Mouse (Mus musculus) right cerebral cortex, postnatal 25 days (tissue): ENCODE results near the gene Gm10974.
A peak's percentile ranks its signal among the peaks of the same experiment; 100 is the strongest.

Experiments used
- DNase-seq: peaks from one replicate; pipeline ENCODE4 v3.0.0; 2022

Gene Gm10974

DNA sequence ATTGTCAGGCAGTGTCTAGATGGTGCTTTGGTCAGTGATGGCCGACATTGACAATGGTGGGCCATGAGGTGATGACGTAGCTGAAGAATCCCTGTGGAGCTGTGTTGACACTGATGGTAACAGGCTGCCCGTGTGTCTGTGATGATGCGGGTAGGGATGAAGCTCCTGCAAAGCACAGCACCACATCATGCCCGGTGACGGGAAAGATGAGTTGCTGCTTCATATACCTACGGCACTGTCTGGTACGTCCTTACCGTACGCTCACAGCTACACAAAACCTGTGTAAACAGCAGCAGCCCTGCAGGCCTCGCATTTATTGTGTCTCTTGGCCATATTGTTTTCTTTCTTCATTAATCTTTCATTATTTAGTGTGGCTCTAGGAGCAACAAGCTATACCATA lies 1.2 kb upstream of the Gm10974 start:
- no peak for DNase-seq

DNA sequence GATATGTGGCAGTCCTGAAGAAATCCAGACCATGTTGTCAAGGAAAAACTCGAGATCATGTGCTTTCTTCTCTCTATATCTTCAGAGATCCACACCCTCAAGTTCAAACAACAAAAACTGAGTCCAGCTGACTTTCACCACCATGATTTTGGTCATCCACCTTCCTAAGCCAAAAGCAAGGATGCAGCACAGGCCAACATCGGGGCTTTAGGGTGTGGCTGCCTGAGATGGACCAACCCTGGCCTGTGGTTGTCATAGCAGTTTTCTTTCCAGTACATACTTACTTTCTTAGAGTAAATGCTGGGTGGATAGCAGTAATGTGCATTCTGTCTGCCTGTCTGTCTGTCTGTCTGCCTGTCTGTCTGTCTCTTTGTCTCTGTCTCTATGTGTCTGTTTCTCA lies 294 bp upstream of the Gm10974 start:
- DNase-seq, result no peak

DNA sequence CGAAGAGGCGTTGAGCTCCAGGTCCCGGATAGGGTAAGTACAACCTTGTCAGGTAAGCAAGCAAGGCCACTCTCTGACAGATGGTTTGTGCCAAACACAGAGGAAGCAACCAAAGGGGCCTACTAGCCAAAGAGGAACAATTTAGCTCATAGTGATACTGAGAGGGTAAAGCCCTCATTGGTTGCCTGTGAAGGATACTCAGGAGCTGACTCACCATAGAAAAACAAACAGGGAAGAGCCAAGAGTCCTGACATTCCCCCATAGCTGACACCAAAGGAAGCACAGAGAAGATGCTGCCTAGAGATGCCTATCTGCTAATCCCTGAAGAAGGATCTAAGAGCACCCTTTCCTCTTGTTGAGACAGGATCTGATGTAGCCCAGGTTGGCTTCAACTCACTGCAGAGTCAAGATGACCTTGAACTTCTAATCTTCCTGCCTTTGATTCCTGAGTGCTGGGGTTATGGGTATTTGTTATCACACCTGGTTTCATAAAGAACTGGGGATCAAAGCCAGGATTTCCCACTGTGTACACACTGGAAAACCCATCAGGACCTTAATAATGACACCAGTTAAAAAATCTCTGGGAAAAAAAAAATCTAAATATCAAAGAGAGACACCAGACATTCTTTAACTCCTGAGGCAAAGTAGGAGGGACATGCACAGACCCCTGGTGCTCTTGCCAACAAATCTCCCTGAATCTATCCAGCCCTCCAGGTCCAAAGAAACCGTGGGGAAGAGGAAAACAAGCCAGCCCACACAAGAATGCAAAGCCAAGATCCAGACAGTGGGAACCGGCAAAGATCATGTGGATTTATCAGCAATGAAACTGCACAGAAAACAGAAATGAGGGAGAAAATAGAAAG lies 3.6 kb downstream of the Gm10974 start:
- no peak for DNase-seq

GRCm38 (mm10) chr7:66369934-66370445 lies 4.3 kb downstream of the Gm10974 start:
- no peak for DNase-seq

GRCm38 (mm10) chr7:66370970-66371369 lies 5.3 kb downstream of the Gm10974 start:
- no peak for DNase-seq

GRCm38 (mm10) chr7:66373391-66373790 lies 7.7 kb downstream of the Gm10974 start:
- DNase-seq, result no peak

DNA sequence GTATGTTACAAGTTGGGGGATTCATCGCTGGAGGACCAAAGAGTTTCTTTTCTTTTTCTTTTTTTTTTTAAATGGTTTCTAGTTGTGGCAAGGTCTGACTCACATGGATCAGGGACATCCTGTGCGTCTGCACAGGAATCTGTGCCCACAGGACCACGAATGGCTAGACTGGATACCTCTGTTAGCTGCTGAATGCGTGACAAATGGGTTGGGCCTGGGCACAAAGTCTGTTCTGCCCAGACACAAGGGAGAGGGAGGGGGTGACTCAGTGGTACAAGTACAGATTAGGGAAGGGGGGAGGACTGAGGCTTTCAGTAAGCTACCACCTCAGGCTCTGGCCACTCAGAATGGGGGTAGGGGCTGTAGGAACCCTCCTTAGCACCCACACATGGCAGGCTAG lies 10.0 kb downstream of the Gm10974 start:
- DNase-seq, result no peak

DNA sequence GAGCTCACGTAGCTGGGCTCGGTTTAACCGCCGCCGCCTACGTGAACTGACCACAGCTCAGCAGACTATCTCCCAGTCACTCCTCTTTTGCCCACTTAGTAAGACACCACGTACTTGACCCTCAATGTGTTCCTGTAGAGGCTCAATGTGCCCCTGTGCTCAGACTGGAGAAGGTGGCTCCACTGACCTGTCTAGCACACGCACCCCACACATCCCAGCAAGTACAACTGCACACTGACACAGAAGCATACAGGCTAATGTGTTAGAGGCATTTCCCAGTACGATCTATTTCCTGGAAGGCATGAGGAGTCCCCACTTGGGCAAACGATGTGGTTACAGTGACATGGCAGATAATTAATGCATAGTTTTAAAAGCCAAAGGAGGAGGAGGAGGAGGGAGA lies 10.9 kb downstream of the Gm10974 start:
- DNase-seq, result no peak

- no peak for DNase-seq
These were observed 18.5 kb downstream of the Gm10974 start for GRCm38 (mm10) chr7:66384213-66384612.

DNA sequence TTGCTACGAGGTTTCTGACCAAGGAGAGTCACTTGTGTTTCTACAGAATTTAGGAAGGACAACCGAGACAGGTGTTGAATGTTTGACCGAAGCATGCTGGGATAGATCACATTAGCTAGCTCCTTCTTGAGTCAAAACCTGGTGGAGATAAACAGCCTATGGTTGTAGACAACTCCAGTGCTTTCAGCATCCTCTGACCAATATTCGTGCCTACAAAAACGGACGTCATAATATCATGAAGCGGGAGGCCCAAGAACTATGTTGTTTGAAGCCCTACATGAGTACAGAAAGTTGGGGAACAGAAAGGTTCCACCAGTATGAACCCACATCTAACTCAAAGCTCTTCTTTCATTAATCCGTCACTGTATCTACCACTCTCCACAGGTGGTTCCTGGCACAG lies 19.2 kb downstream of the Gm10974 start:
- no peak for DNase-seq

- no peak for DNase-seq
These were observed 20.1 kb downstream of the Gm10974 start for GRCm38 (mm10) chr7:66385826-66386225.

GRCm38 (mm10) chr7:66386411-66386810 lies 20.7 kb downstream of the Gm10974 start:
- no peak for DNase-seq

- DNase-seq, result no peak
These were observed 21.7 kb downstream of the Gm10974 start for GRCm38 (mm10) chr7:66387419-66387812.

DNA sequence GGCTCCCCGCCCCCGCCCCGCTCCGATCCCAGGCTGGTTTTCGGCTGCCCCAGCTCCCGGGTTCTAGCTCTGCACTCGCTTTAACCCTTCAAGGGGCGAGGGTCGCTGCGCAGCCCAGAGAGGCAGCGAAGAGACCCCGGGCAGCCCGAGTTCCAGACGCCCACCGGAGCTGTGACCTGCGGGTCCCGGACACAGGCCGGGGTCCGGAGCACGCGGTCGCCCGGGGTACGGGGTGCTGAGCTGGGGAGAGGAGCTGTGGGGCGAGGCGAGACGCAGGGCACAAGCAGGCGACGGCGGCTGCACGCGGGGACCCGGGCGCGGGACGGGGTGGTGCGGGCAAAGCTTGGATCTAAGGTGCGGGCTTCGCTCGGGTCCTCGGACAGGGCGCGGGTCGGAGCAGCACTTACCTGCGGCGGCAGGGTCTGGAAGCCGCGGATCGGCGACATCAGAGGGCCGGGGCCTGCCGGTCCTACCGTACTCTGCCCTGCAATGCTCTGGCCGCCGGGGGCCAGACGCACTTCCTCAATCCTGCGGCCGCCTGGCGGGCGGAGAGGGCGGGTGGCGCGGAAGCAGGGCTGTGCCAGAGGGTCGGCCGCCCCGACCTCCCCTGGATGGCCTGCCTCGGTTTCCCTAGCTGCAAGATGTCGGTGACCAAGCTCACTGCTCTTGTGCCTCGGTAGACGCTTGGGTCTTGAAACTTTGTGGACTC lies 22.3 kb downstream of the Gm10974 start, which contains the start of gene Lrrk1:
Gene Lrrk1, minus strand, starts transcription at position 538 of the 709 bp plus-strand sequence.
- DNase-seq, result no peak

GRCm38 (mm10) chr7:66388621-66389532 lies 23.2 kb downstream of the Gm10974 start:
- peak; percentile 33 for DNase-seq

- no peak for DNase-seq
These were observed 31.6 kb downstream of the Gm10974 start for GRCm38 (mm10) chr7:66397288-66397687.

- DNase-seq, result no peak
These were observed 35.9 kb downstream of the Gm10974 start for GRCm38 (mm10) chr7:66401605-66402004.

DNA sequence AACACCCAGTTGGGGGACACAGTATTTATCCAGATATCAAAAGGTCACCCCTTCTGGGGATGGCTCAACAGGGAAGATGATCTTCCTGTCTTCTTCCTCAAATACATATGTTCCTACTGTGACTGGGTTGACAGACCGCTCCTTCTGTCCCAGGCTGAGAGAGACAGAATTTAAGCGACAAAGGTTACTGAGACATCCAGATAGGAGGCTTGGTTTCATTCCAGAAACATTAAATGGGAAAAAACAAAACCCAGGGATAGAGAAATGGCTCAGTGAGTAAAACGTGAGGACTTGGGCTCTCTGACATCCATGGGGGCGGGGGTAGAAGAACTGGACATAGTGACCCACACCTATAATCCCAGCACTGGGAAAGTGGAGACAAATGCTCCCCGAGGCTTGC lies 37.2 kb downstream of the Gm10974 start:
- no peak for DNase-seq

DNA sequence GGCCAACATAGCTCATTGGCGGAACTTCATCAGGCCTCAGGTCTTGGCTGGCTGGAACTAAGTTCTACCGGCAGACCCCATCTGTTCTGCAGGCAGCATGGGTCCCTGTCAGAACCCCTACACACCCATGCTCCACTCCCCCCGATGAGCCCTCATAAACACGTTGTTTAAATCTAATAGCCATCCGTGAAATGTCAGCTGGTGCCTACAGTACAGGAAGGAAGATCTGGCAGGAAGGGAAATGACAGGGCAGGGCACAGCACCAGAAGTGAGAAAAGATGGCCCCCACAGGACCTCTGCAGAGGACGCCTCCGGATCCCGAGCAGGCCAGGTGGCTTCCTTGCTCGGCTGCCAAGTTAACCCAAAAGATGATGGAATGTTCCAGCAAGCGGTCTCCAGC lies 38.4 kb downstream of the Gm10974 start:
- DNase-seq, result no peak

DNA sequence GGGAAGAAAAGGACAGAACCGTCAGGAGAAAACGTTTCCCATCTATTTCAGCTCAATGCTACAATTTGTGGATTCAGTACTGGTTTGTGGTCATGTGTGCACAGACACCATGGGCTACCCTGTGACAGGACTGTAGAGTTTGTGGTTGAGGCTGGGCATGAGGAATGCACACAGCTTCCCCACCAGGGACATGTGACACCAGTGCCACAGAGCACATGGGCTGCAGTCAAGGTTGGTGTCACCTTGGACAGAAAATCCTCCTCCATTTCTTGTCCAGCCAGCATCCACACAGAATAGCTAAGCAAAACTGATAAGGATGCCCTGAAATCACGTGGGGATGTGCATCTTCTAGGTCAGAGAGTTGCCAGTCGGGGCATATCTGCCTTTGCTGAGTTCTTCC lies 39.1 kb downstream of the Gm10974 start:
- no peak for DNase-seq

DNA sequence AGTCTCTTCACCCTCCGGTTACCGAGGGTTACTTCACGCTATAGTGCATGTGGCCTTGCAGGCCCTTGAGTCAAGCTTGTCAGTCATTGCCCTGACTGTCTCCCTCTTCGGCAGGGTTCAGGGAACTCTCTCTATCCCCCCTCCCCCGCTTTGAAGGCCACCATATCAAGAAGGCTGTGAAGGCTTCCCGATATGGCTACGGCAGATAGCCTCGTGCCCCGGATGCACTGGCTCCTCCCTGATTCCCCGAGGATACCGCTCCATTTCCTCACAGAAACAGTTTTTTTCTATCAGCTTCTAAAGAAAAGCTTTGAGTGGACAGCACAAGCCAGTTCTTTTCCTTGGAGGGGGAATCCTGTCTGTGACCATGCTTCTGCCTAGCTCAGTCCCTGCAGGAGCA lies 39.8 kb downstream of the Gm10974 start:
- DNase-seq, result no peak

- no peak for DNase-seq
These were observed 40.4 kb downstream of the Gm10974 start for GRCm38 (mm10) chr7:66405951-66406721.
